Mouse (Mus musculus) heart, postnatal 0 days (tissue): Measurements from ENCODE around the gene Dnajc16.

Experiments
- CTCF ChIP-seq: IDR thresholded peaks from 2 replicates; pipeline ENCODE4 v1.5.1; 2016; ENCODE audit warnings: antibody characterized with exemption, control low read depth, low read depth
- EP300 ChIP-seq: IDR thresholded peaks from 2 replicates; pipeline ENCODE4 v1.6.1; 2016; ENCODE audit warnings: antibody characterized with exemption, low read depth

GRCm38 (mm10) chr4:141722731-141723672, 67.7 kb downstream of the Dnajc16 start, which contains the start of gene Ddi2:
- TF ChIP-seq CTCF (no peak), EP300 (no peak; the same call in 1 of the 2 replicates)
